Mouse (Mus musculus): ENCODE results near the gene Setdb1. TPM values are rescaled to one million over a fixed set of nuclear protein-coding genes. Genes with fewer than 3 reads are reported as not detected.

Gene Setdb1
- polyA plus RNA-seq, 1 experiment from 2014 or later = 66.2 TPM

DNA sequence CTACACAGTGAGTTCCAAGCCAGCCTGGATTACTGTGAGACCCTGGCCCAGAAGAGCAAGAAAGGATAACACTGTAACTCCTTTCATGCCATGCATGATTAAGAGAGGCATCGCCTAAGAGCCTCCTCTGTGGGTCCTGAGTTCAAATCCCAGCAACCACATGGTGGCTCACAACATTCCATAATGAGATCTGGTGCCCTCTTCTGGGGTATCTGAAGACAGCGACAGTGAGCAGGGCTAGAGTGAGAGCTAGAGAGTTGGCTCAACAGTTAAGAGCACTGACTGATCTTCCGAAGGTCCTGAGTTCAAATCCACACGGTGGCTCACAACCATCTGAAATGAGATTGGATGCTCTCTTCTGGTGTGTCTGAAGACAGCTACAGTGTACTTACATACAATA, 82.5 kb downstream of the Setdb1 start:
- peaks cover 4% of the 10 kb centered on the region; the same call in 1 of the 2 replicates for H3K36me3 ChIP-seq (replicated peaks)
- no peak overlapping the region for H3K4me3 ChIP-seq (replicated peaks)
- H3K27me3 ChIP-seq = no peaks in the 10 kb centered on the region
- no peak overlapping the region for H3K4me2 ChIP-seq
- ATAC-seq (ENCODE audit: low FRiP score) = no peak
- H3K9ac ChIP-seq = no peak overlapping the region
- WGBS = 91% methylated on average over 4 of the region's 4 CpGs
- H3K4me1 ChIP-seq = no peaks in the 10 kb centered on the region
- no peaks in the 10 kb centered on the region for H3K9me3 ChIP-seq
- H3K27ac ChIP-seq = no peak overlapping the region

Other genes with a start within 250 kb of the Setdb1 start
- 242 and 252 TPM in 2 replicates for gene Vps72, start 246.2 kb downstream of the Setdb1 start, polyA plus RNA-seq (2016; fragmentation: Nextera tagmentation; extraction: Ambion mirVana)
- gene Tmod4, start 232.7 kb downstream of the Setdb1 start, polyA plus RNA-seq (2016; fragmentation: Nextera tagmentation; extraction: Ambion mirVana) = 0.97 and 1.1 TPM in 2 replicates
- 84.6 and 95.1 TPM in 2 replicates for gene Scnm1, start 223.2 kb downstream of the Setdb1 start, polyA plus RNA-seq (2016; fragmentation: Nextera tagmentation; extraction: Ambion mirVana)
- gene Lysmd1, start 223.1 kb downstream of the Setdb1 start, polyA plus RNA-seq (2016; fragmentation: Nextera tagmentation; extraction: Ambion mirVana) = 19.7 and 21.1 TPM in 2 replicates
- gene Tnfaip8l2, start 214.8 kb downstream of the Setdb1 start, polyA plus RNA-seq (2016; fragmentation: Nextera tagmentation; extraction: Ambion mirVana) = 1.5 and 2.0 TPM in 2 replicates
- 31.2 and 34.5 TPM in 2 replicates for gene Sema6c, start 196.7 kb downstream of the Setdb1 start, polyA plus RNA-seq (2016; fragmentation: Nextera tagmentation; extraction: Ambion mirVana)
- 12.2 and 12.5 TPM in 2 replicates for gene Gabpb2, start 139.3 kb downstream of the Setdb1 start, polyA plus RNA-seq (2016; fragmentation: Nextera tagmentation; extraction: Ambion mirVana)
- gene Cdc42se1, start 128.5 kb downstream of the Setdb1 start, polyA plus RNA-seq (2016; fragmentation: Nextera tagmentation; extraction: Ambion mirVana) = 105 and 110 TPM in 2 replicates
- gene Mllt11, start 125.0 kb downstream of the Setdb1 start, polyA plus RNA-seq (2016; fragmentation: Nextera tagmentation; extraction: Ambion mirVana) = 96.2 and 98.8 TPM in 2 replicates
- gene Gm128, start 115.6 kb downstream of the Setdb1 start, polyA plus RNA-seq (2016; fragmentation: Nextera tagmentation; extraction: Ambion mirVana) = 0.12 and 0.31 TPM in 2 replicates
- 0.42 and 0.63 TPM in 2 replicates for gene Bnipl, start 106.0 kb downstream of the Setdb1 start, polyA plus RNA-seq (2016; fragmentation: Nextera tagmentation; extraction: Ambion mirVana)
- 37.4 and 39.8 TPM in 2 replicates for gene Mindy1, start 75.9 kb downstream of the Setdb1 start, polyA plus RNA-seq (2016; fragmentation: Nextera tagmentation; extraction: Ambion mirVana)
- 30.0 and 30.9 TPM in 2 replicates for gene Prune1, start 75.1 kb downstream of the Setdb1 start, polyA plus RNA-seq (2016; fragmentation: Nextera tagmentation; extraction: Ambion mirVana)
- gene Anxa9, start 50.0 kb downstream of the Setdb1 start, polyA plus RNA-seq (2016; fragmentation: Nextera tagmentation; extraction: Ambion mirVana) = 1.1 and 1.4 TPM in 2 replicates
- 109 and 111 TPM in 2 replicates for gene Cers2, start 42.4 kb downstream of the Setdb1 start, polyA plus RNA-seq (2016; fragmentation: Nextera tagmentation; extraction: Ambion mirVana)
- gene 4930558C23Rik, start 45.6 kb upstream of the Setdb1 start, polyA plus RNA-seq (2016; fragmentation: Nextera tagmentation; extraction: Ambion mirVana) = not detected in 2 replicates
- gene Arnt, start 77.2 kb upstream of the Setdb1 start, polyA plus RNA-seq (2016; fragmentation: Nextera tagmentation; extraction: Ambion mirVana) = 31.2 and 32.6 TPM in 2 replicates
- 6.0 and 8.1 TPM in 2 replicates for gene Ctsk, start 142.1 kb upstream of the Setdb1 start, polyA plus RNA-seq (2016; fragmentation: Nextera tagmentation; extraction: Ambion mirVana)
- gene Ctss, start 169.6 kb upstream of the Setdb1 start, polyA plus RNA-seq (2016; fragmentation: Nextera tagmentation; extraction: Ambion mirVana) = 6.2 and 6.5 TPM in 2 replicates
- not detected in 2 replicates for gene Hormad1, start 202.5 kb upstream of the Setdb1 start, polyA plus RNA-seq (2016; fragmentation: Nextera tagmentation; extraction: Ambion mirVana)
- gene Golph3l, start 231.7 kb upstream of the Setdb1 start, polyA plus RNA-seq (2016; fragmentation: Nextera tagmentation; extraction: Ambion mirVana) = 33.8 and 36.4 TPM in 2 replicates

Measured in forebrain, embryonic 12.5 days (tissue).